Mouse (Mus musculus) cortical plate, adult 2 months (tissue): ENCODE data around the gene Fut8.

Experiments used
- CTCF ChIP-seq: fragments of 200-500 bp; IDR thresholded peaks from 2 replicates; pipeline ENCODE4 v1.5.1; 2011; ENCODE audit warnings: mild to moderate bottlenecking, control low read depth, low read length; ENCODE audit not compliant: insufficient read depth; ENCODE audit errors: extremely low read depth
- POLR2A ChIP-seq: fragments of 200-500 bp; IDR thresholded peaks from 2 replicates; pipeline ENCODE4 v1.6.1; 2011; ENCODE audit warnings: mild to moderate bottlenecking, low read length, control low read depth; ENCODE audit not compliant: insufficient read depth; ENCODE audit errors: extremely low read depth

GRCm38 (mm10) chr12:77189161-77189560, 48.8 kb upstream of the Fut8 start:
- TF ChIP-seq CTCF (no peak), POLR2A (no peak)
